Mouse (Mus musculus): ENCODE data around the gene 2310022B05Rik. TPM values are rescaled to one million over a fixed set of nuclear protein-coding genes. Genes with fewer than 3 reads are reported as not detected.

2310022B05Rik gene
- polyA plus RNA-seq, 1 experiment, result 31.6 TPM

GRCm38 (mm10) chr8:124678246-124678645, 15.1 kb upstream of the 2310022B05Rik start:
- 94% methylated on average over 13 of the region's 13 CpGs for WGBS
- no peak for DNase-seq (ENCODE audit: low read depth in 1 of 2, low spot score in 2 of 2)
- no peak for TF ChIP-seq POLR2A (IDR thresholded peaks at IDR 0.05; ENCODE audit: low read depth, low read length)
- TF ChIP-seq CTCF (IDR thresholded peaks at IDR 0.05; ENCODE audit: extremely low read depth, insufficient read depth, insufficient read length, insufficient replicate concordance), result no peak
- H3K4me1 ChIP-seq (ENCODE audit: control insufficient read depth, insufficient read depth, insufficient read length), result no peaks in the 10 kb centered on the region
- peaks cover 39% of the 10 kb centered on the region for H3K36me3 ChIP-seq (ENCODE audit: control insufficient read depth, insufficient read depth, low read length)
- H3K27me3 ChIP-seq (ENCODE audit: control insufficient read depth, insufficient read depth, low read length), result no peaks in the 10 kb centered on the region
- H3K27ac ChIP-seq (ENCODE audit: insufficient read depth, low read length), result no peak overlapping the region
- H3K4me3 ChIP-seq (ENCODE audit: extremely low read depth, insufficient read depth, insufficient read length), result no peak overlapping the region

DNA sequence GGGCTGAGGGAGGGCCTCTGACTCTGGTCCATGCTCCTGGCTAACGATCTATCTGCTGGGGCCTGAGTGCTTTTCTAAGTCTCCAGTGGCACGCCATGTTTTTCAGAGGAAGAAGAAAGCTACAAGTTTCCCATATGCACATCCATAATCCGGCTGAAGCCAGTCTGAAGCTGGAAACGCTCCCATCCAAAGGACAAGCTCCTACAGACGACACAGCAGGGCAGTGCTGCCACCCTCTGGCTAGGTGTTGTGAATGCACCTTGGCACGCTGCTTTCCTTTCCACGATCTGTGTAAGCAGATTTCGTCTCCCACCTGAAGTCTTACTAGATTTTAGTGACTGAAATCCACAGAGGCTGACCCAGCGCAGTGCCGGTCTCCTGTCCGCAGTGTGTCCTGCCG, 14.3 kb upstream of the 2310022B05Rik start:
- whole genome bisulfite sequencing, result 75% methylated on average over 12 of the region's 12 CpGs
- TF ChIP-seq CTCF (IDR thresholded peaks at IDR 0.05; ENCODE audit: extremely low read depth, insufficient read depth, insufficient read length, insufficient replicate concordance) (peak; percentile 77; the same call in 1 of the 2 replicates), POLR2A (IDR thresholded peaks at IDR 0.05; ENCODE audit: low read depth, low read length) (no peak)
- H3K4me3 ChIP-seq (ENCODE audit: extremely low read depth, insufficient read depth, insufficient read length), result no peak overlapping the region
- no peak overlapping the region for H3K27ac ChIP-seq (ENCODE audit: insufficient read depth, low read length)
- peak in 1 of 2 experiments; percentile 35 for DNase-seq (ENCODE audit: low read depth in 1 of 2, low spot score in 2 of 2)
- peaks cover 43% of the 10 kb centered on the region for H3K36me3 ChIP-seq (ENCODE audit: control insufficient read depth, insufficient read depth, low read length)
- H3K27me3 ChIP-seq (ENCODE audit: control insufficient read depth, insufficient read depth, low read length), result no peaks in the 10 kb centered on the region
- H3K4me1 ChIP-seq (ENCODE audit: control insufficient read depth, insufficient read depth, insufficient read length), result no peaks in the 10 kb centered on the region

DNA sequence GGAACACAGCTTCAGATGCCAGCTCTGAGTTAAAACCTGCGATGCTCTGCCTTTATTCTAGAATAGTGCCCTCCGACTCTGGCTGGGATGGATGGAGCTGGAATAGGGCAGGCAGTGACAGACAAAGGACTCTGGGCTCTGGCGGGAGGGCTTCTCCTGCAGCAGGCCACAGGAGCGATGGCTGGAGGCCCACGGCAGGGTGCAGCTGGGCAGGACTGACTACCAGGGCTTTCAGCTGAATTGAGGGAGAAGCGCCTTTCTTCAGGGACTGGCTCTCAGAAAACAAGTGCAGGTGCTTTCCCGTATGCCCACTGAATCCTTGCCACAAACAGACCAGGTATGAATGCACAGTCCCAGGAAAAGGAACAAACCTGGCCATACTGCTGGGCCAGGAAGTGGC, 13.9 kb upstream of the 2310022B05Rik start:
- Histone ChIP-seq H3K4me1 (ENCODE audit: control insufficient read depth, insufficient read depth, insufficient read length) (no peaks in the 10 kb centered on the region), H3K27ac (ENCODE audit: insufficient read depth, low read length) (no peak overlapping the region), H3K36me3 (ENCODE audit: control insufficient read depth, insufficient read depth, low read length) (peaks cover 40% of the 10 kb centered on the region), H3K27me3 (ENCODE audit: control insufficient read depth, insufficient read depth, low read length) (no peaks in the 10 kb centered on the region), H3K4me3 (ENCODE audit: extremely low read depth, insufficient read depth, insufficient read length) (no peak overlapping the region)
- WGBS, result 93% methylated on average over 7 of the region's 7 CpGs
- TF ChIP-seq POLR2A (IDR thresholded peaks at IDR 0.05; ENCODE audit: low read depth, low read length) (no peak), CTCF (IDR thresholded peaks at IDR 0.05; ENCODE audit: extremely low read depth, insufficient read depth, insufficient read length, insufficient replicate concordance) (no peak)
- no peak for DNase-seq (ENCODE audit: low read depth in 1 of 2, low spot score in 2 of 2)

GRCm38 (mm10) chr8:124676661-124677060, 13.5 kb upstream of the 2310022B05Rik start:
- no peaks in the 10 kb centered on the region for H3K4me1 ChIP-seq (ENCODE audit: control insufficient read depth, insufficient read depth, insufficient read length)
- no peaks in the 10 kb centered on the region for H3K27me3 ChIP-seq (ENCODE audit: control insufficient read depth, insufficient read depth, low read length)
- TF ChIP-seq CTCF (IDR thresholded peaks at IDR 0.05; ENCODE audit: extremely low read depth, insufficient read depth, insufficient read length, insufficient replicate concordance), result no peak
- TF ChIP-seq POLR2A (IDR thresholded peaks at IDR 0.05; ENCODE audit: low read depth, low read length), result no peak
- peaks cover 36% of the 10 kb centered on the region for H3K36me3 ChIP-seq (ENCODE audit: control insufficient read depth, insufficient read depth, low read length)
- DNase-seq (ENCODE audit: low read depth in 1 of 2, low spot score in 2 of 2), result no peak
- no peak overlapping the region for H3K27ac ChIP-seq (ENCODE audit: insufficient read depth, low read length)
- 67% methylated on average over 4 of the region's 4 CpGs for WGBS
- no peak overlapping the region for H3K4me3 ChIP-seq (ENCODE audit: extremely low read depth, insufficient read depth, insufficient read length)

- no peak for DNase-seq (ENCODE audit: low read depth in 1 of 2, low spot score in 2 of 2)
- TF ChIP-seq CTCF (IDR thresholded peaks at IDR 0.05; ENCODE audit: extremely low read depth, insufficient read depth, insufficient read length, insufficient replicate concordance) (no peak), POLR2A (IDR thresholded peaks at IDR 0.05; ENCODE audit: low read depth, low read length) (no peak)
- H3K27me3 ChIP-seq (ENCODE audit: control insufficient read depth, insufficient read depth, low read length), result no peaks in the 10 kb centered on the region
- peaks cover 21% of the 10 kb centered on the region for H3K36me3 ChIP-seq (ENCODE audit: control insufficient read depth, insufficient read depth, low read length)
- no peak overlapping the region for H3K4me3 ChIP-seq (ENCODE audit: extremely low read depth, insufficient read depth, insufficient read length)
- no peak overlapping the region for H3K27ac ChIP-seq (ENCODE audit: insufficient read depth, low read length)
- WGBS, result 90% methylated on average over 2 of the region's 2 CpGs
- H3K4me1 ChIP-seq (ENCODE audit: control insufficient read depth, insufficient read depth, insufficient read length), result no peaks in the 10 kb centered on the region
These were observed 9.2 kb upstream of the 2310022B05Rik start for GRCm38 (mm10) chr8:124672345-124672744.

GRCm38 (mm10) chr8:124668798-124669197, 5.6 kb upstream of the 2310022B05Rik start:
- WGBS, result 81% methylated on average over 3 of the region's 3 CpGs
- TF ChIP-seq POLR2A (IDR thresholded peaks at IDR 0.05; ENCODE audit: low read depth, low read length), result no peak
- TF ChIP-seq CTCF (IDR thresholded peaks at IDR 0.05; ENCODE audit: extremely low read depth, insufficient read depth, insufficient read length, insufficient replicate concordance), result no peak
- H3K27me3 ChIP-seq (ENCODE audit: control insufficient read depth, insufficient read depth, low read length), result no peaks in the 10 kb centered on the region
- H3K36me3 ChIP-seq (ENCODE audit: control insufficient read depth, insufficient read depth, low read length), result peaks cover 12% of the 10 kb centered on the region
- H3K4me3 ChIP-seq (ENCODE audit: extremely low read depth, insufficient read depth, insufficient read length), result no peak overlapping the region
- DNase-seq (ENCODE audit: low read depth in 1 of 2, low spot score in 2 of 2), result no peak
- no peak overlapping the region for H3K27ac ChIP-seq (ENCODE audit: insufficient read depth, low read length)
- no peaks in the 10 kb centered on the region for H3K4me1 ChIP-seq (ENCODE audit: control insufficient read depth, insufficient read depth, insufficient read length)

GRCm38 (mm10) chr8:124664414-124664813, 1.2 kb upstream of the 2310022B05Rik start:
- H3K4me1 ChIP-seq (ENCODE audit: control insufficient read depth, insufficient read depth, insufficient read length), result no peaks in the 10 kb centered on the region; the same call in 1 of the 2 replicates
- no peaks in the 10 kb centered on the region; the same call in 1 of the 2 replicates for H3K27me3 ChIP-seq (ENCODE audit: control insufficient read depth, insufficient read depth, low read length)
- no peak for DNase-seq (ENCODE audit: low read depth in 1 of 2, low spot score in 2 of 2)
- no peak for TF ChIP-seq POLR2A (IDR thresholded peaks at IDR 0.05; ENCODE audit: low read depth, low read length)
- no peak for TF ChIP-seq CTCF (IDR thresholded peaks at IDR 0.05; ENCODE audit: extremely low read depth, insufficient read depth, insufficient read length, insufficient replicate concordance)
- WGBS, result 88% methylated on average over 3 of the region's 3 CpGs
- no peaks in the 10 kb centered on the region for H3K36me3 ChIP-seq (ENCODE audit: control insufficient read depth, insufficient read depth, low read length)
- no peak overlapping the region for H3K4me3 ChIP-seq (ENCODE audit: extremely low read depth, insufficient read depth, insufficient read length)
- H3K27ac ChIP-seq (ENCODE audit: insufficient read depth, low read length), result peak overlapping the region; percentile 20; the same call in 1 of the 2 replicates

Data from spleen, adult 2 months (tissue).